Mouse (Mus musculus) olfactory bulb, adult 2 months (tissue): ENCODE measurements around the gene Mutyh. TPM values are rescaled to one million over a fixed set of nuclear protein-coding genes. Genes with fewer than 3 reads are reported as not detected.

Source experiments
- H3K27ac ChIP-seq: fragments of 200-500 bp; 2 replicates; pipeline ENCODE4 v1.5.1; 2012; ENCODE audit warnings: low read depth, low read length; ENCODE audit not compliant: insufficient read depth
- H3K4me1 ChIP-seq: fragments of 200-500 bp; 2 replicates; pipeline ENCODE4 v1.6.1; 2012; ENCODE audit warnings: low read length; ENCODE audit not compliant: control insufficient read depth, insufficient read depth
- H3K4me3 ChIP-seq: fragments of 200-500 bp; 2 replicates; pipeline ENCODE4 v1.5.1; 2012; ENCODE audit warnings: mild to moderate bottlenecking, low read depth, low read length, moderate library complexity; ENCODE audit not compliant: insufficient read depth
- CTCF ChIP-seq: fragments of 200-500 bp; IDR thresholded peaks from 2 replicates; pipeline ENCODE4 v1.5.1; 2012; ENCODE audit warnings: low read depth, mild to moderate bottlenecking, low read length, moderate library complexity; ENCODE audit not compliant: insufficient read depth
- POLR2A ChIP-seq: fragments of 200-500 bp; IDR thresholded peaks from 2 replicates; pipeline ENCODE4 v1.6.1; 2012; ENCODE audit warnings: mild to moderate bottlenecking, low read depth, low read length, moderate library complexity; ENCODE audit not compliant: insufficient read depth
- whole genome bisulfite sequencing: fragments of 180-500 bp; shearing (Covaris S2); methylation state at CpG from one replicate; pipeline ENCODE4 v1.1.7; 2018; 5-methylcytosine and 5-hydroxymethylcytosine counted together
- polyA plus RNA-seq: library from polyadenylated mRNA; stranded (reverse); fragments of >200 nt; gene quantifications from 2 replicates; pipeline ENCODE4 v1.2.4, GENCODE M21; 2012; ENCODE audit warnings: low replicate concordance; ENCODE audit not compliant: missing spikeins, insufficient read depth, insufficient read length

Mutyh gene
- polyA plus RNA-seq: not detected in 2 replicates

DNA sequence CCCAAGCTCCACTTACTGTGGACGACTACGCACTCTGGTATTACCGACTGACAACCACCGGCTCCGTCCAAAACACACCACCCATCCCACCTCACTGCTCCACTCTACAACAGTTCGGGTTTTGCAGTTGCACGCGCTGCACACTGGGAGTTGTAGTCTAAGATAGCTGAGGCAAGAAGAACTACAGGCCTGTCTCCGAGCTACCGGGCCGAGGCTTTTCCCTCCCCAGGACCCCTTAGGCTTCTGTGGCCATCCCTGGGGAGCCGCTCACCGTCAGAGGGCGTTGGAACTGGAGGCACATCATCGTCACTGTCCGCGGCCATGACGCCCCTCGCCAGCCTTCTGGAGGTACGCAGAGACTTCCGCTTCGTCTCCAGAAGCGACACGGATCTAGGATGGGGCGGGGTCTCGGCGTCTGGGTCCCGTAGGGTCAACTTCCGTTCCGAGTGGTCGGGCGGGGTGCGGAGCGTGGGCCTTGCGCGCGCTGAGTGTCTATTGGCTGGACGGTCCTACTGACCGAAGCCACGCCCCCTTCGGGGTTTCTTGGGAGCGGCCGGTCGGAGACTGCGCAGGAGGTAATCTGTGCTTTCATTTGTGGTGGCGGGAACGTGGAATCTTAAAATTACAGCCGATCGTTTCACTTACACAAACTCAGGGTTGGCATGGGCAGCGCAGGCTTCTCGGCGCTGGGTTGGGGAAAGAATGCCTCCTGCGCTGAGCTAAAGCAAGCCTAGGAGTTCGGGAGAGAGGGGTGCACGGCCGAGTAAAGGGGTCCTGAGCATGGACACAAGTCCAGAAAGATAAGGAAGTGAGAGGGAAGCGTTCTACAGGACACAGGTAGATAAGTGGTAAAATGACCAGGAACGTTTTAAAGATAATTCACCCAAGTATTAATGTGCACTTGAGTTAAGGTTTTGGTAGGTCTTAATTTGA is at the start of gene Mutyh, which contains the start of gene Toe1:
Gene Mutyh (plus strand): TSS at position 527 of the 933 bp plus-strand sequence.
Gene Toe1 (minus strand): TSS at position 444 of the 933 bp plus-strand sequence.
- H3K27ac ChIP-seq: peak within 1 kb of the TSS; percentile 89
- under 1% methylated on average over 58 of the region's 58 CpGs for WGBS
- peak within 1 kb of the TSS; percentile 83 for H3K4me3 ChIP-seq
- TF ChIP-seq POLR2A: peak; percentile 64
- no peak for TF ChIP-seq CTCF
- peaks cover 6% of the 10 kb centered on the region for H3K4me1 ChIP-seq

DNA sequence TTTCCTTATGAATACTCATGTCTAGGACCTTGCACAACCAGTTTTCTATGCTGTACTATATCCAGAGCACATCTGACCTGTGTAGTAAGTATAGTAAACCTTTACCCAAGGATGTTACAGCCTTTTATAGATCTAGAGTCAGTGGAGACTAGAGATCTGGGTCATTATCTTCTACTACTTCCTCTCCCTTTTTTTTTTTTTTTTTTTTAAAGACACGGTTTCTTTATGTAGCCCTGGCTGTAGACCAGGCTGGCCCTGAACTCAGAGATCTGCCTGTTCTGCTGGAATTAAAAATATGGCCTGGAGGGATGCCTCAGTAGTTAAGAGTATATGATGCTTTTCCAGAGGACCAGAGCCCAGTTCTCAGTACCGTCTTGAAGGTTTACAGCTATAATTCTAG is 45.6 kb upstream of the Mutyh start:
- no peak for TF ChIP-seq CTCF
- WGBS: 90% methylated on average over 2 of the region's 2 CpGs
- H3K27ac ChIP-seq: no peak overlapping the region
- no peak overlapping the region for H3K4me3 ChIP-seq
- no peaks in the 10 kb centered on the region for H3K4me1 ChIP-seq

DNA sequence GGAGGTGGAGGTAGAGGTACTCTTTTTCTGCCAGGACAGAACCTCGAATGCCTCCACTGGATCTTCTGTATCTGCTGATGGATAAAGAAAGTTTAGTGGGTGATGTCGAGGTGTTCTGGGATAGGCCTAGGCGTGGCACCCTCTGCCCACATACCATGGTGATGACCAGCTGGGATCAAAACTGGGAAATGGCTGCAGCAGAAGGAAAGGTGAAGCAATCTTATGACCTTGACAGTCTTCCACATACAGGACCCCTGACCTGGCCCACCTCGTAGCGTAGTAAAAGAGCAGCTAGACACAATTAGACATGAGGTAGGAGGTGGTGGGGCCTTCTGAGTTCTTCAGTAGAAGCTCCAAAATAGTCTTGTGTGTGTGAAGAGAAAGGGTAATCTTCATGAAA is 43.5 kb upstream of the Mutyh start:
- 96% methylated on average over 5 of the region's 5 CpGs for WGBS
- no peak overlapping the region for H3K27ac ChIP-seq
- no peaks in the 10 kb centered on the region for H3K4me1 ChIP-seq
- no peak for TF ChIP-seq CTCF
- no peak overlapping the region for H3K4me3 ChIP-seq

DNA sequence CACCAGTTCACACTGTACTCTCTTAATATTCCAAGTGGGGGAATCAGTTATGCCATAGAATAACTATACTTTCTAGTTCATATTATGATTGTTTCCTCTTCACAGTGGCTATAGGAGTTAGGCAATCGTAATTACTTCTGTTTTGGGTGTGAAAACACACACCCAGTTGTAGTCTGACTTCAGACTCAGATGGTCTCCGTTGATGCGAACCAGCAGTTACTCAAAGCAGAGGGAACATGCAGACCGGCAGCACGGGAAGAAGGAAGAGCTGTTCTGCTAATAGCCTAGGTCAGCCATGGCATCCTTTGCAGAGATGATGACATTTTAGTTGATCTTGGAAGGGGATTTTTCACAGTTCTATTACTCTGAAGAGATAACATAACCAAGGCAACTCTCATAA is 39.0 kb upstream of the Mutyh start:
- Histone ChIP-seq H3K4me1 (no peaks in the 10 kb centered on the region), H3K27ac (no peak overlapping the region), H3K4me3 (no peak overlapping the region)
- WGBS: 89% methylated on average over 5 of the region's 5 CpGs
- TF ChIP-seq POLR2A (no peak), CTCF (no peak)

DNA sequence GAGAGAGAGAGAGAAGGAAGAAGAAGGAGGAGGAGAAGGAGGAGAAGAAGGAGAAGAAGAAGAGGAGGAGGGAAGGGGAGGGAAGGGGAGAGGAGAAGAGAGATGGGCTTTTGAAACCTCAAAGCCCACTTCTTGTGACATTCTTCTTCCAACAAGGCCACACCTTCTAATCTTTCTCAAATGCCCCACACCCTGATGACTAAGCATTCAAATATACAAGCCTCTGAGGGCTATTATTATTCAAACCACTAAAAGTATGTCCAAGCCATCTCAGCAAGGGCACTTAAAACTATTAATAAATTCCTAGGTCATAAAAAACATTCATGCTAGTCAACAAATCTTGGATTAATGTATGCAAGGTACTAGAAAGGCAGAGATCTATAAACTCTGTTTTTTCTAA is 38.5 kb upstream of the Mutyh start:
- no peak overlapping the region for H3K27ac ChIP-seq
- H3K4me3 ChIP-seq: no peak overlapping the region
- TF ChIP-seq POLR2A (no peak), CTCF (no peak)
- H3K4me1 ChIP-seq: no peaks in the 10 kb centered on the region

DNA sequence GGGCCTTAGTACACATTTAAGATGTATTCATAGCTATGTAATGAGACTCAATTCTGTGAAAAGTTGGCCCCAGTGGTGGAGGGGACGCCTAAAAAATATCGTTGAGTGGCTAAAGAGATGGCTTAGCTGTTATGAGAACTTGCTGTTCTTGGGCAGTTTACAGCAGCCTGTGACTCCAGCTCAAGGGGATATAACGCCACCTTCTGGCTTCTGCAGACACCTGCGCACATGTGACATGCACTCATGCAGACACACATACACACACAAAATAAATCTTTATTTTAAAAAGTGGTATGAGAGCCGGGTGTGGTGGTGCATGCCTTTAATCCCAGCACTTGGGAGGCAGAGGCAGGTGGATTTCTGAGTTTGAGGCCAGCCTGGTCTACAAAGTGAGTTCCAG is 31.1 kb upstream of the Mutyh start:
- H3K4me3 ChIP-seq: no peak overlapping the region
- 91% methylated on average over 5 of the region's 5 CpGs for WGBS

DNA sequence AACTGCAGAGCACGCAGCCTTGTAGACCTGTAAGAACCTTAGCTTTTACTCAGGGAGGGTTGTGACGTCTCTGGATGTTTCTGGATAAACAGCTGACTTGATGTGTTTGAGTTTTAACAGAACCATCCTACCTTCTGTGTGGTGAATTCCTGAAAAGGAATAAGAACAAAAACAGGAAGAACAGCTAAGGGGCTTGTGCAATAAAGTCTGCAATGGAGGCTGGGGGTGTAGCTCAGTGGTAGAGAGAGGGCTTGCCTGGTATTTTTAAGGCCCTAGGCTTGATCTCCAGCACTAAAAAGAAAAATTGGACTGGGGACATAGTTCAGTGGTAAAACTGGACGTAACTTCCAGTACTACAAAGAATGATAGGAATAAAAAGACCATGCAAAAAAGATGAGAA is 30.4 kb upstream of the Mutyh start:
- H3K4me3 ChIP-seq: no peak overlapping the region
- WGBS: 93% methylated on average over 3 of the region's 3 CpGs
- H3K27ac ChIP-seq: no peak overlapping the region
- TF ChIP-seq POLR2A: no peak
- TF ChIP-seq CTCF: no peak
- H3K4me1 ChIP-seq: 0 out of 2 replicates have a peak, but pooled peaks cover 1% of the 10 kb centered on the region

More for the DNA sequence above, 31.1 kb upstream of the Mutyh start:
- Histone ChIP-seq H3K4me1 (no peaks in the 10 kb centered on the region), H3K27ac (no peak overlapping the region)
- no peak for TF ChIP-seq POLR2A
- TF ChIP-seq CTCF: no peak

DNA sequence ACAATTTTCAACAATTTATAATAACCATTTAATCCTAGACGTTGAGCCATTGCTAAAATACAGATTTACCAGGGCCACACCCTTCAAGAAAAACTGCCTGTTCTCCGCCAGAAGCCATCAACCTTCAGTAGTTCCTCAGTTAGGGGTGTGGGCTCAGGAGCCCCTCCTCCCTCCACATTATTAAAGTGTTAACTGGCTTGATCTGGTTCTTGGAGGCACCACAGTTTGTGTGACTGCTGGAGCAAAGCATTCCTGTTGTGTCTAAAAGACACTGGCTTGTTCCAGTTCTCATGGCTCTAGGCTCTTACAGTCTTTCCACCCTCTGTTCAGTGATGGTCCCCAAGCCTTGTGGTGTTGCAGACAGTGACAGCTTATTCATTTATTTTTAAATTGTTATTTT is 27.0 kb upstream of the Mutyh start:
- TF ChIP-seq POLR2A (no peak), CTCF (no peak)
- 82% methylated on average over 2 of the region's 2 CpGs for WGBS
- H3K4me3 ChIP-seq: no peak overlapping the region
- no peak overlapping the region for H3K27ac ChIP-seq
- H3K4me1 ChIP-seq: 0 out of 2 replicates have a peak, but pooled peaks cover 5% of the 10 kb centered on the region

DNA sequence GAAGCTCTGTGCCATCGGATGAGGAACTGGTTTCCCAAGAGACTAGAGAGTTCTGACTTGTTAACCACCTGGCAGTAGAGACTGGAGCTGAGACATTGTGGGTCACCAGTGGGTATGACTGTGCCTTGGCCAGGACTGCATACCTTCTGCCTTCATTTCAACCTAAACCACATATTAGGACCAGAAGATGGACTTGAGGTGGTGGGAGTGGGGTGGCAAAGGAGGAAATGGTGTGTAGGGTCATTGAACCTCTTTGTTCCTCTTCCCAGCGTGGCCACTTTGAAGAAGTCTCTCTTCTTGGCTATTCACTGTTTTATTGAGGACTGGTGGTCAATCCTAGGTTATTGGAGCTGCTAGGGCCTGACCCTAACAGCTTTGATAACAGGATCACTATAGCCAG is 26.2 kb upstream of the Mutyh start:
- H3K4me1 ChIP-seq: 0 out of 2 replicates have a peak, but pooled peaks cover 5% of the 10 kb centered on the region
- no peak overlapping the region for H3K4me3 ChIP-seq
- peak overlapping the region; percentile 45; the same call in 1 of the 2 replicates for H3K27ac ChIP-seq
- WGBS: 79% methylated on average over 2 of the region's 2 CpGs
- TF ChIP-seq POLR2A: no peak
- TF ChIP-seq CTCF: no peak
